Mouse (Mus musculus) frontal cortex, postnatal 14 days (tissue): Measurements from ENCODE around the gene Tatdn3.
A peak's percentile ranks its signal among the peaks of the same experiment; 100 is the strongest.

Experiments used
- DNase-seq, 2 experiments: peaks; one replicate each; pipeline ENCODE4 v3.0.0; 2022; ENCODE audit warnings: low spot score in 2 of 2

The Tatdn3 gene

DNA sequence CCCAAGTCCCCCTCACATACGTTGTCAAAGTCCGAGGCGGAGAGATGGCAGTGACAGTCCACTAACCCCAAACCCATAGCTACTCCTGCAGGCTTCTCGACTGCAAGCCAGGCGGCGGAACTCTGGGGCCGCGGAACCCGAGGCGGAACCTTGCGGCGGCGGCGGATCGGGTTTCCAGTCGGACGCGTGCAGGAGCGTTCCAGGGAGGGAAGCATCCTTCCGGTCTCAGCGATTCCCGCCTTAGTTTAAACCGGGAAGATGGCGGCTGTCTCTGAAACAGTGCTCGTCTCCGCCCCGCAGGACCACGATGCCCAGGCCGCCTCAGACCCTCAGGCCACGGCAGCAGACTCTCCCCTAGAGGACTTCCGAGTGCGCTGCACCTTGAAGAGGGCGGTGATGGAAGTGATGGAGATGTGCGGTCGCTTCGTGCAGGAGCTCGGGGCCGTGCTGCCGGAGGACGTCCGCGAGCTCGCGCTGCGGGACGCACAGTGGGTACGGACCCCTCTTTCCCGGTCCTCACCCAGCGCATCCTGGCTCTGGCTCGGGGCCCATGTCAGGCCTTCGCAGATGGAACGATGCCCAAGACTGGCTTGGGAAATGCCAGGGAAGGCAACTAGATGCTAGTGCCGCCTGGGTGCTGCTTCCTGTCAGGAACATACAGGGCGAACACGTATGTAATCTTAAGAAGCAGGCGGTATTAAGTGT, at the start of gene Tatdn3, which contains the start of gene Nsl1:
TSS of gene Tatdn3 (minus strand) at position 152 of the 705 bp plus-strand sequence.
TSS of gene Nsl1 (plus strand) at position 232 of the 705 bp plus-strand sequence.
- DNase-seq: peak; percentile 82 to 92

- DNase-seq: no peak
These were observed 48.4 kb upstream of the Tatdn3 start for GRCm38 (mm10) chr1:191111146-191111545.

GRCm38 (mm10) chr1:191109907-191110306, 47.2 kb upstream of the Tatdn3 start:
- no peak for DNase-seq

DNA sequence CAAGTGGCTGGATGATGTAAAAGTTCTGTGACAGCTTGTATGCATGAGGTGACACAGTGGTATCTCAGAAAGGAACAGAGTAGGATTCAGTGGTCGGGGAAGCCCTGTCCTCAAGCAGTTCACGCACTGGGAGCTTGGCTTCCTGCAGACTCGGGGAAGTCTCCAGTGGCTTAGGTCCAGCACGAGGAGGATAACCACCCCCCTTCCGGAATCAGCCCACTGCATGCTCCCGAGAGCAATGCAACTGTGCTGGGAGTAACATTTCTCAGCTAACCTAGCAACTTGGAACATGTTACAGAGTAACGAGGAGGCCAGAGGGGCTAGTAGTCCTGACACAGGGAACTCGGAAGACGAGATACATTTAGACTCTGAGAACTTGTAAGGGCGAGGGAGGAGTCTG, 44.6 kb upstream of the Tatdn3 start:
- no peak for DNase-seq

DNA sequence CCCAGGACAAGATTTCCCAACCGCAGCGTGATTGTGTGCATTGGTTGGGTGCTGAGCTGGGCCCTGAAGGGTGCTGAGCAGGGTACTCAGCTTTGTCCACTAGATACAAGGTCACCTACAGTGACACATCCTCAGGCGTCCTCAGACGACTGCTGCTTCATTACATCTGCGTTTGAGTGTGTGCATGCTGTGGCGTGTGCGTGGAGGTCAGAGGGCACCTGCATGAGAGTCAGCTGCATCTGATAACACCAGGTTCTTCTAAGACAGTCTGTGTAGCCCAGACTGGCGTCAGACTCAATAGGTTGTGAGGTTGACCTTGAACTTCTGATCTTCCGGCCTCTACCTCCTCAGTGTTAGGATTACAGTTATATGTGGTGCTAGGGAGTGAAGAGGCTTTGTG, 42.5 kb upstream of the Tatdn3 start:
- no peak for DNase-seq

- DNase-seq: no peak
These were observed 40.1 kb upstream of the Tatdn3 start for GRCm38 (mm10) chr1:191102730-191103370.

DNA sequence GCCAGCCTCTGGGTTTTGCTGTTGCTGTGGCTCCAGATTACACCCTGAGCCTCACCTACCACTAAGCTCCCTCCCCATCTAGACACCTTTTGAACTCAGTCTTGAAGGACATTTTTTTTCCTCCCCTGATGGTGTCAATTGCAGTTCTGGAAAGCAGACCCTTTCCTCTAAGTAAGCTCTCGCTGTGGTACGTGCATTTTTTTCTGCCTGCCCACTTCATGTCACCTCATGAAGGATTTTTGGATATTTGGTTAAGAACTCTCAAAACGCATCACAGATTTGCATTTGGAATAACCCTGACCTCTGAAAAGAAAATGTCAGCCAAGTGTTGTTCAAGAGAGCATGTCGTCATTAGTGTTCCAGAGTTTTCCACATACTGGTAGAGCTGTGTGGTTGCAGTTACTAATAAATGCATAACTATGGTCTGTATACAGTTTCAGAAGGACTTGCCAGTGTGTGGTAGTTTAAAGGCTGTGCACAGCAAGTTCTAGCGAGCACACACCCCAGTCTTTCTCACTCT, 37.1 kb upstream of the Tatdn3 start:
- DNase-seq: no peak

GRCm38 (mm10) chr1:191099114-191099513, 36.4 kb upstream of the Tatdn3 start:
- DNase-seq: no peak

DNA sequence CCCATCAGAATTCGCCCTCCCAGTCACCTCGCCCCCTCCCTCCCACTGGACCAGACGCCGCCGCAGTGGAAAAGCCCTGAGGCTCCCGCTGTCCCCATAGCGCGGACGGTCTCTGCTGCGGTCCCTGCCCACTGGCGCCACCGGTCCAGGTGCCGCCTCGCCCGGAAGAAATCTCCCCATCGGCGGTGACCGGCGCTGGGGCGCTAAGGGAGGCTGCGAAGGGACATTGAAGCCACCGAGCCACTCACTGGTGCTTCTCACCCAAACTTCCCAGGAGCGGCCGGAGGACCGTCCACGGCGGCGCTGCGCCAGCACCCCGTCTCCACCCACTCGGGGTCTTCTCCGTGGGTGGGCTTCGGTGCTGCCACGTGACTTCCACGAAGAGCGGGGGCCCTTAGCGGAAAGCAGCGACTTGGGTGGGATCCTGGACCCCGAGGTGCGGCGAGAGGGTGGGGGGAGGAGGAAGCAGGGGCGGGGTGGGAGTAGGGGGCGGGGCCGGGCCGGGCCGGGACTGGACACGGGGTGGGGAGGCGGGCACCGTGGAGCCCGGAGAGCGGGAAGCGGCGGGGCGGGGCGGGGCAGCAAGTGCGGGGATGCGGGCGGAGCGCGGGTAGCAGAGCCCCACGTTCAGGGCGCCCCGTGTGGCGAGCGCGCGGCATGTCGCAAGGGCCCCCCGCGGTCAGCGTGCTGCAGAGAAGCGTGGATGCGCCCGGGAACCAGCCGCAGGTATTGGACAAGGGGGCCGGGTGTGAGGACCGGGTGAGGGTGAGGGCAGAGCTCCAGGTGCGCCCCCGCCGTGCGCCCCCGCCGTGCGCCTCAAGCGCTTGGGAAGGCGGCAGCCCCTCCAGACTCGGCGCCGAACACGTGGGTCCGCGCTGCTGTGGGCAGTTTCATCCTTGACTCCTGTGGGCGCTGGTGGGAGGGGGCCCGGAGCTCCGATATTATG, 35.3 kb upstream of the Tatdn3 start, which contains the start of gene Batf3:
TSS of gene Batf3 (plus strand) at position 46 of the 946 bp plus-strand sequence.
- no peak for DNase-seq

GRCm38 (mm10) chr1:191096871-191097681, 34.3 kb upstream of the Tatdn3 start:
- DNase-seq: no peak

DNA sequence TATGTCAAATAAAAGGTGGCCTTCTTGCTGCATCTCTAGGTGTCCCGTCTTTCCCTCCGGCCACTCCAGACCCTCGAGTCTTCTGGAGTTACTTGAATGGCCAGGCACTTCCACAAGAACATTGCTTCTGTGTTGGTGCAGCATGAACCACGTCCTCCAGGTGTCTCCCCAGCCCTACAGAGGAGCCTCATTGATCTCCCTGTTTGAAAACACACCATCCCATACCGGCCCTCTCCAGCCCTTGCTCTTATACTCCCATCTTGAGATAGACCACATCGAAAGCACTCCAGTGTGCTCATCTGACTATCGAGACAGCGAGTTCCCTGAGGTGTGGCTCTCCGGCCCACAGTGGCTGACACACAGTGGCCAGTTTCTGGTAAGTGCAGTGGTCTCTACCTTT, 32.3 kb upstream of the Tatdn3 start:
- DNase-seq: no peak

GRCm38 (mm10) chr1:191093578-191093977, 30.8 kb upstream of the Tatdn3 start:
- DNase-seq: peak in 1 of 2 experiments; percentile 32

- no peak for DNase-seq
These were observed 29.3 kb upstream of the Tatdn3 start for GRCm38 (mm10) chr1:191092050-191092449.

DNA sequence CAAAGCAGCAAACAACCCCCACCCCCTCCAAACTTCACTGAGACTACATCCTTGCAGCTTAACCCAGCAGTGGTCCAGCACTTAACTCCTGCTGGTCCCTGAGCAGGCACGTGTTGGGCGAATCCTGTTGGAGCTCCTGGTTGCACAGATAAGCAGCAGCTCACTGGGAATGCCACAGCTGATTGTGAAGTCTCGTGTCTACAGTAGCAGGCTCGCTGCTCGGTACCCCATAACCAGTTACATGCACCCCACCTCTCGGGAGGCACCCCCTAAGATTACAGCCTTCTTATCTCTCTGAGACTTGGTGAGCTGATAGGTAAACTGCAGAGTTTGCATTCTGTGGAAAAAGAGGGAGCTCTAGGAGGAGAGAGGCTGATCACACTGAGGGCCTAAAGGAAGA, 26.6 kb upstream of the Tatdn3 start:
- no peak for DNase-seq

DNA sequence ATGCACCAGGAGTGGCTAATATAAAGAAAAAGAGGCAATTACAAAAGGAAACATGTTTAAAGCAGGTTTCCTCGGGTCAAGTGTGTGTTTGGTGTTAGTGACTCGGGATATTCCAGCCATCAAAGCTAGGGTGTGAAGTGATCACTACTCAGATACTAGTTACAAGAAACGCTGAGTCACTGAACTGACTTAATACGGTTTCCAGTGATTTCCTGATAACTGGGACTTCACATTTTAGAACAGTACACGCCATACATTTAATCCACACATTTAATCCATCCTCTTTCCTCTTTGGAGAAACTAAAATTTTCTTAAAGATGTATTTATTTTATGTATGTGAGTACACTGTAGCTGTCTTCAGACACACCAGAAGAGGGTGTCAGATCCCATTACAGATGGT, 25.2 kb upstream of the Tatdn3 start:
- DNase-seq: no peak

- no peak for DNase-seq
These were observed 24.2 kb upstream of the Tatdn3 start for GRCm38 (mm10) chr1:191086960-191087359.

DNA sequence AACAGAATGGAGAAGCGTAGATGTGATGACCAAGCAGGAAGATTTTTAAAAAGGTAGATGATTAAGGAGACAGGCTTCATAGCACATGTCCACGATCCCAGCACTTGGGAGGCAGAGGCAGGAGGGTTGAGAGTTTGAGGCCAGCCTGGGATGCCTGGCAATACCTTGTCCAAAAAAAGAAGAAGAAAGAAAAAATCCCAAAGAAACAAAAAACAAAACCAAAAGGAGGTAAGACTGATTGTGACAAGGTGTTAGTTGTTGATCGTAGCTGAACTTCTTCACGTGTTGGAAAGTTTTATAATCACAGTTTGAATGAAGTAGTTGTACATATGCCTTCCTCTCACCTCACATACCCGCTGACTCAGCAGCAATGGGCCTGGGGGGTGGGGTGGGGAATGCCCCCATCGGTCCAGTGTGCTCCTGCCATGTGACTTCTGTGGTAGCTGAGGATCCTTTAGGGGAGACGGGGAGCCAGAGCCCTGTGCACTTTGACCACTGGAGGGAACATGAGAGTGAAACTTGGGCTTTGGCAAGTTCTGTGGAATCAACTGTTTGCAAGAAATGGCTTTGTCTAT, 23.7 kb upstream of the Tatdn3 start:
- DNase-seq: no peak

GRCm38 (mm10) chr1:191085597-191085996, 22.9 kb upstream of the Tatdn3 start:
- no peak for DNase-seq

DNA sequence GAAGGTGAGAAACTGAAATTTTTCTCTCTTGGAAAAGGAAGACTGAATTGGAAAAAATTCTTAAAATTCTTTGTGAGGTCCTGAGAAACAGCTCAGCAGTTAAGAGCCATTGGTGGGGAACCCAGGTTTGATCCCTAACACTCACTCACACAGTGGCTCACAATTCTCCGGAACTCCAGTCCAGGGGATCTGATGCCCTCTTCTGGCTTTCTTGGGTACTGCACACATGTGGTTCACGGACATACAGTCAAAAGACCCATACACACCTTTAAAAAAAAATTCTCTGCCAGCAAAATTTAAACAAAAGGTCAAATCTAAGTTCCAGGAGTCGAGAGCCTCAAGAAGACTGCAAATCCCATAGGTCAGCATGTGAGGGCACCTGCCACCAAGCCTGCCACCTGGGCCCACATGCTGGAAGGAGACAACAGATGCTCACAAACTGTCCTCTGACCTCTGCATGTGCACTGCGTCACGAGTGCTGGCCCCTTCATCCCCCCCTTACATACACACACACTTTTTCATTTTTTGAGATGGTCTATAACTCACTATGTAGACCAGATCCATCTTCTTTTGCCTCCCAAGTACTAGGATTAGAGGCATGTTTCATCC, 22.3 kb upstream of the Tatdn3 start:
- DNase-seq: peak in 1 of 2 experiments; percentile 57

GRCm38 (mm10) chr1:191083230-191083629, 20.5 kb upstream of the Tatdn3 start:
- no peak for DNase-seq
